Mouse (Mus musculus) kidney, adult 2 months (tissue): ENCODE data around the gene Itgad. TPM values are rescaled to one million over a fixed set of nuclear protein-coding genes. Genes with fewer than 3 reads are reported as not detected.
A peak's percentile ranks its signal among the peaks of the same experiment; 100 is the strongest.

Experiments used
- DNase-seq: peaks from one replicate; pipeline ENCODE4 v3.0.0; 2021
- H3K27ac ChIP-seq: fragments of 200-500 bp; 2 replicates; pipeline ENCODE4 v1.5.1; 2012; ENCODE audit warnings: low read depth, low read length, control low read depth, inconsistent platforms; ENCODE audit not compliant: insufficient read depth
- H3K27me3 ChIP-seq: fragments of 200-500 bp; replicated peaks from 2 replicates; pipeline ENCODE4 v1.6.1; 2012; ENCODE audit warnings: mild to moderate bottlenecking, moderate library complexity, low read length, inconsistent platforms; ENCODE audit not compliant: control insufficient read depth, insufficient read depth
- H3K36me3 ChIP-seq: fragments of 200-500 bp; 2 replicates; pipeline ENCODE4 v1.6.1; 2012; ENCODE audit warnings: mild to moderate bottlenecking, moderate library complexity, low read length, inconsistent platforms; ENCODE audit not compliant: control insufficient read depth, insufficient read depth
- H3K4me1 ChIP-seq: fragments of 200-500 bp; 2 replicates; pipeline ENCODE4 v1.6.1; 2011; ENCODE audit warnings: low read length; ENCODE audit not compliant: control insufficient read depth, insufficient read depth
- H3K4me3 ChIP-seq: fragments of 200-500 bp; 2 replicates; pipeline ENCODE4 v1.5.1; 2011; ENCODE audit warnings: mild to moderate bottlenecking, low read depth, low read length, control low read depth; ENCODE audit not compliant: insufficient read depth
- CTCF ChIP-seq: fragments of 200-500 bp; conservative IDR thresholded peaks from 2 replicates; pipeline ENCODE4 v1.5.1; 2011; ENCODE audit warnings: low read depth, mild to moderate bottlenecking, control low read depth, low read length, moderate library complexity, mixed read lengths; ENCODE audit not compliant: insufficient read depth, insufficient read length
- POLR2A ChIP-seq: fragments of 200-500 bp; IDR thresholded peaks from one replicate; pipeline ENCODE4 v1.6.1; 2011; ENCODE audit warnings: low read depth, low read length, control low read depth
- WGBS: fragments of 180-500 bp; shearing (Covaris S2); methylation state at CpG from one replicate; pipeline ENCODE4 v1.1.7; 2018; 5-methylcytosine and 5-hydroxymethylcytosine counted together
- polyA plus RNA-seq: library from polyadenylated mRNA; depleted of rRNA; stranded (reverse); fragments of >200 nt; gene quantifications from 2 replicates; pipeline ENCODE4 v1.2.3, GENCODE M21; 2012

Gene Itgad
- polyA plus RNA-seq, 1 experiment: 0.05 TPM

GRCm38 (mm10) chr7:128236426-128236825 lies 82.2 kb downstream of the Itgad start:
- Histone ChIP-seq H3K4me3 (peak overlapping the region; percentile 86; the same call in 1 of the 2 replicates), H3K27me3 (no peaks in the 10 kb centered on the region), H3K4me1 (peaks cover 12% of the 10 kb centered on the region; the same call in 1 of the 2 replicates), H3K27ac (peak overlapping the region; percentile 67), H3K36me3 (no peaks in the 10 kb centered on the region)
- WGBS: 90% methylated on average over 13 of the region's 13 CpGs
- TF ChIP-seq POLR2A (no peak), CTCF (no peak)
- DNase-seq: no peak

GRCm38 (mm10) chr7:128236856-128237592 lies 82.8 kb downstream of the Itgad start, which contains the start of gene Armc5:
Gene Armc5 (plus strand): TSS chr7:128237342.
- peak; percentile 91 for DNase-seq
- no peaks in the 10 kb centered on the region for H3K27me3 ChIP-seq
- 15% methylated on average over 37 of the region's 37 CpGs for WGBS
- no peak for TF ChIP-seq POLR2A
- peak; percentile 60 for TF ChIP-seq CTCF
- peaks cover 12% of the 10 kb centered on the region; the same call in 1 of the 2 replicates for H3K4me1 ChIP-seq
- peak within 1 kb of the TSS; percentile 98 for H3K27ac ChIP-seq
- no peaks in the 10 kb centered on the region for H3K36me3 ChIP-seq
- peak within 1 kb of the TSS; percentile 86 for H3K4me3 ChIP-seq

GRCm38 (mm10) chr7:128237593-128237926 lies 83.4 kb downstream of the Itgad start:
- under 1% methylated on average over 25 of the region's 25 CpGs for WGBS
- Histone ChIP-seq H3K27me3 (no peaks in the 10 kb centered on the region), H3K4me1 (peaks cover 12% of the 10 kb centered on the region; the same call in 1 of the 2 replicates), H3K4me3 (peak overlapping the region; percentile 86), H3K36me3 (no peaks in the 10 kb centered on the region), H3K27ac (peak overlapping the region; percentile 98)
- no peak for DNase-seq
- TF ChIP-seq POLR2A (no peak), CTCF (no peak)

GRCm38 (mm10) chr7:128237927-128238778 lies 84.0 kb downstream of the Itgad start, which contains the start of gene 9130023H24Rik:
Gene 9130023H24Rik (minus strand): TSS chr7:128238031.
- H3K4me1 ChIP-seq: peaks cover 12% of the 10 kb centered on the region; the same call in 1 of the 2 replicates
- peak within 1 kb of the TSS; percentile 86 for H3K4me3 ChIP-seq
- H3K36me3 ChIP-seq: no peaks in the 10 kb centered on the region
- WGBS: under 1% methylated on average over 71 of the region's 72 CpGs
- peak; percentile 100 for DNase-seq
- TF ChIP-seq POLR2A: peak; percentile 48
- TF ChIP-seq CTCF: no peak
- H3K27me3 ChIP-seq: no peaks in the 10 kb centered on the region
- H3K27ac ChIP-seq: peak within 1 kb of the TSS; percentile 98

GRCm38 (mm10) chr7:128238991-128239390 lies 84.8 kb downstream of the Itgad start:
- Histone ChIP-seq H3K27ac (no peak overlapping the region), H3K27me3 (no peaks in the 10 kb centered on the region), H3K4me3 (no peak overlapping the region), H3K36me3 (no peaks in the 10 kb centered on the region), H3K4me1 (peaks cover 12% of the 10 kb centered on the region; the same call in 1 of the 2 replicates)
- 17% methylated on average over 4 of the region's 4 CpGs for WGBS
- DNase-seq: peak; percentile 41
- TF ChIP-seq CTCF (peak; percentile 32; the same call in 1 of the 2 replicates), POLR2A (no peak)

GRCm38 (mm10) chr7:128240131-128240784 lies 86.1 kb downstream of the Itgad start:
- Histone ChIP-seq H3K27ac (no peak overlapping the region), H3K4me1 (peaks cover 12% of the 10 kb centered on the region; the same call in 1 of the 2 replicates), H3K36me3 (peaks cover 2% of the 10 kb centered on the region), H3K27me3 (no peaks in the 10 kb centered on the region), H3K4me3 (no peak overlapping the region)
- TF ChIP-seq CTCF: no peak
- TF ChIP-seq POLR2A: no peak
- DNase-seq: no peak
- WGBS: 94% methylated on average over 27 of the region's 27 CpGs
